Comparison of ENCODE assay signal across 7 mouse cellular contexts in the genomic region with DNA sequence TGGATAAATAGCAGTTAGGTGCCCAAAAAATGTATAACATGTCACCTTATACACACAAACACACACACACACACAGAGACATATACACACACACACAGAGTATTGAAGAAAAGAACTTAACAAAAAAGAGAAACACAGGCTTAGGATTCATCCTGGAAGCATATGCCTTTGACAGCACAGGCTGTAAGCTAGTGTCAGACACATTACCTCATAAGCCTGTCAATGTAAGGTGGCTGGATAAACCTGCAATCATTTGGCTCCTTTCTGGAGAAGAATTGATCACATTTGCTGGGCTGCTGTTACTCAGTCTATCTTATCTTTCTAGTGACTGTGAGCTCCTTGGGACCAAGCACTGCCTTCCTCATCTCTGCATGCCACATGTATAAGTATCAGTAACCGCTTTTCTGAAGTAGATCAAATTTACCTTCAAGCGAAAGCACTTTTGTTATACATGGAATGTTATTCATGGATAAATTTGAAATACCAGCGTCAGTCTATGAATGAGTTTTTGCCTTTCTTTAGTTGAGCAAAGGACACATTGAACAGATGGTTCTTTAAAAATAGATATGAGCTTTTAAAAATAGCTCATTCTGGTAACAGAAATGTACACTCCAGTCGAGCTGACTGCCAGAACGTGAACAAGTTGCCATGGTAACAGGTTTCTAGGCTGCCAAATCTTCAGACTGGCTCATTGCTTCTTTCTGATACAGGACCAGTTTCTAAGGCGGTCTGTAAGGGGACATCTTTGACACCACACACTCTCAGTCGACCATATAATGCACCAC. TPM values are rescaled to one million over a fixed set of nuclear protein-coding genes. Genes with fewer than 3 reads are reported as not detected.
A peak's percentile ranks its signal among the peaks of the same experiment; 100 is the strongest.
DNase-seq lines count a peak whose midpoint lies in the region; ATAC-seq and TF ChIP-seq lines count a peak whose summit lies in the region.

No protein-coding gene starts in this region.

- no peak overlapping the region for H3K4me3 ChIP-seq in cortical plate, adult 2 months (ENCODE audit: insufficient read depth, low read length)
- no peak overlapping the region for H3K4me3 ChIP-seq in hindbrain, postnatal 0 days (ENCODE audit: low read length)
- no peak overlapping the region for H3K4me3 ChIP-seq in myocyte

- H3K27ac ChIP-seq in cortical plate, adult 2 months (ENCODE audit: insufficient read depth, low read length), result peak overlapping the region; percentile 51
- H3K27ac ChIP-seq in hindbrain, postnatal 0 days, result peak overlapping the region; percentile 72

- H3K4me1 ChIP-seq in cortical plate, adult 2 months (ENCODE audit: control insufficient read depth, insufficient read depth, low read length), result peaks cover 10% of the 10 kb centered on the region
- H3K4me1 ChIP-seq in hindbrain, postnatal 0 days (ENCODE audit: insufficient read depth, low read length), result no peaks in the 10 kb centered on the region

- H3K9ac ChIP-seq in hindbrain, postnatal 0 days (replicated peaks; ENCODE audit: low read length), result no peak overlapping the region

- peak overlapping the region; percentile 10; the same call in 1 of the 2 replicates for H3K4me2 ChIP-seq in hindbrain, postnatal 0 days (ENCODE audit: low read depth, low read length)
- peak overlapping the region; percentile 12 for H3K4me2 ChIP-seq in myocyte (ENCODE audit: low read depth)

- H3ac ChIP-seq in myocyte (ENCODE audit: control insufficient read depth, insufficient read length), result no peak overlapping the region

- H3K9me3 ChIP-seq in hindbrain, postnatal 0 days (ENCODE audit: low read length), result no peaks in the 10 kb centered on the region

- WGBS in hindbrain, postnatal 0 days, result 18% methylated on average over 7 of the region's 7 CpGs

- no peak for TF ChIP-seq CTCF in cortical plate, adult 2 months (IDR thresholded peaks at IDR 0.05; ENCODE audit: extremely low read depth, insufficient read depth, low read length)
- no peak for TF ChIP-seq CTCF in hindbrain, postnatal 0 days (IDR thresholded peaks at IDR 0.05; ENCODE audit: low read depth)

- ATAC-seq in hindbrain, postnatal 0 days, result peak; percentile 85

- no peaks in the 10 kb centered on the region for H3K36me3 ChIP-seq in hindbrain, postnatal 0 days (ENCODE audit: insufficient read depth, low read length)
- H3K36me3 ChIP-seq in myocyte (ENCODE audit: control insufficient read depth, insufficient read depth), result peaks cover 45% of the 10 kb centered on the region

- peak; percentile 23 for DNase-seq in ovary, adult 18-20 months (ENCODE audit: low spot score)
- no peak for DNase-seq in ovary, postnatal 14 days (ENCODE audit: low spot score)
- peak; percentile 88 for DNase-seq in hindbrain, postnatal 0 days (ENCODE audit: low spot score)
- no peak for DNase-seq in kidney, postnatal 4 days
- DNase-seq in spleen, adult 12 weeks (ENCODE audit: low spot score), result no peak

- H3K79me2 ChIP-seq in myocyte (ENCODE audit: control insufficient read depth, insufficient read depth), result peaks cover 6% of the 10 kb centered on the region

- no peaks in the 10 kb centered on the region for H3K27me3 ChIP-seq in hindbrain, postnatal 0 days (ENCODE audit: insufficient read depth, low read length)
- H3K27me3 ChIP-seq in myocyte (ENCODE audit: control insufficient read depth, insufficient read depth, insufficient read length), result no peaks in the 10 kb centered on the region

- no peak for TF ChIP-seq POLR2A in cortical plate, adult 2 months (IDR thresholded peaks at IDR 0.05; ENCODE audit: extremely low read depth, insufficient read depth, low read length)
- TF ChIP-seq POLR2A in myocyte (IDR thresholded peaks at IDR 0.05; ENCODE audit: insufficient read length, low read depth), result no peak

TF ChIP-seq in myocyte, 11 proteins besides CTCF, POLR2A, EP300 and RAD21:
- no peak for TF ChIP-seq SRF (IDR thresholded peaks at IDR 0.05; ENCODE audit: control insufficient read depth, insufficient read length, low read depth)
- peak in 1 of 3 experiments; percentile 26 for TF ChIP-seq MYOG (IDR thresholded peaks at IDR 0.05; ENCODE audit: control insufficient read depth in 1 of 3, insufficient read depth in 1 of 3, insufficient read length in 2 of 3, low read depth in 2 of 3)

RNA-seq across cellular contexts. Expression of a gene that starts 51.8 kb away (rescaled TPM):
- polyA plus RNA-seq in cortical plate, adult 2 months (2012; rRNA removed), result 4.3 and 4.8 TPM in 2 replicates
- total RNA-seq in hindbrain, postnatal 0 days (2014; rRNA removed), result 3.7 and 4.2 TPM in 2 replicates
- 1.4 and 2.6 TPM in 2 replicates for polyA plus RNA-seq in hindbrain, postnatal 0 days (2015; fragmentation: Nextera tagmentation; extraction: Ambion mirVana)
- 76.9 TPM for polyA plus RNA-seq in myocyte (2012; fragmentation: generic; extraction: Trizol)

Comparison
In these comparisons a context has a peak if more than half of its experiments do, and no peak if none do; other contexts are left out.
1. DNase-seq: peak in ovary, adult 18-20 months (single experiment) and hindbrain, postnatal 0 days (single experiment); none in ovary, postnatal 14 days (single experiment), kidney, postnatal 4 days (0 of 2) and spleen, adult 12 weeks (single experiment).
2. RNA of a gene that starts 51.8 kb away (polyA plus RNA-seq): 76.9 TPM in myocyte (single experiment); 4.3 to 4.8 TPM in cortical plate, adult 2 months and 1.4 to 2.6 TPM in hindbrain, postnatal 0 days; every median in the first group is over 10 times any median in the second.